Mouse (Mus musculus): ENCODE measurements around the gene Coq2. TPM values are rescaled to one million over a fixed set of nuclear protein-coding genes. Genes with fewer than 3 reads are reported as not detected.
A peak's percentile ranks its signal among the peaks of the same experiment; 100 is the strongest.

The Coq2 gene
- total RNA-seq, 2 experiments from 2014 or later, result 62.0 to 62.6 TPM

GRCm38 (mm10) chr5:100622509-100623163 lies 52.3 kb downstream of the Coq2 start:
- DNase-seq (ENCODE audit: low spot score in 2 of 2), result no peak

GRCm38 (mm10) chr5:100621876-100622508 lies 52.9 kb downstream of the Coq2 start:
- no peak for DNase-seq (ENCODE audit: low spot score in 2 of 2)

GRCm38 (mm10) chr5:100620952-100621351 lies 54.0 kb downstream of the Coq2 start:
- no peak for DNase-seq (ENCODE audit: low spot score in 2 of 2)

- DNase-seq (ENCODE audit: low spot score in 2 of 2), result no peak
These were observed 55.2 kb downstream of the Coq2 start for GRCm38 (mm10) chr5:100619586-100620275.

- DNase-seq (ENCODE audit: low spot score in 2 of 2), result no peak
These were observed 60.8 kb downstream of the Coq2 start for GRCm38 (mm10) chr5:100613896-100614768.

- DNase-seq (ENCODE audit: low spot score in 2 of 2), result no peak
These were observed 67.1 kb downstream of the Coq2 start for GRCm38 (mm10) chr5:100607868-100608267.

GRCm38 (mm10) chr5:100607090-100607762 lies 67.7 kb downstream of the Coq2 start:
- DNase-seq (ENCODE audit: low spot score in 2 of 2), result no peak

GRCm38 (mm10) chr5:100605828-100606229 lies 69.1 kb downstream of the Coq2 start:
- DNase-seq (ENCODE audit: low spot score in 2 of 2), result peak in 1 of 2 experiments; percentile 13

Other genes with a start within 250 kb of the Coq2 start
- gene Lin54, start 174.5 kb downstream of the Coq2 start, total RNA-seq (2021), result 10 to 100 TPM; 14.0 to 17.9 TPM
- 10 to 100 TPM; 75.5 to 77.9 TPM for gene Cops4, start 156.8 kb downstream of the Coq2 start, total RNA-seq (2021)
- gene Plac8, start 102.9 kb downstream of the Coq2 start, total RNA-seq (2021), result not detected
- under 1 TPM; 0.72 to 0.90 TPM for gene Hpse, start 44.6 kb upstream of the Coq2 start, total RNA-seq (2021)
- 10 to 100 TPM; 13.2 to 18.5 TPM for gene Helq, start 123.5 kb upstream of the Coq2 start, total RNA-seq (2021)
- gene Mrps18c, start 123.5 kb upstream of the Coq2 start, total RNA-seq (2021), result 10 to 100 TPM; 58.6 to 62.2 TPM
- gene Abraxas1, start 145.8 kb upstream of the Coq2 start, total RNA-seq (2021), result 1 to 10 TPM; 6.4 to 7.5 TPM
- 1 to 10 TPM; 2.2 to 3.1 TPM for gene Gpat3, start 170.6 kb upstream of the Coq2 start, total RNA-seq (2021)

Data from layer of hippocampus, postnatal 14 days (tissue).